Mouse (Mus musculus) cerebellum, adult 2 months (tissue): ENCODE measurements around the gene Tmem132b.

Source experiments
- CTCF ChIP-seq: fragments of 200-500 bp; IDR thresholded peaks from 2 replicates; pipeline ENCODE4 v1.5.1; 2011; ENCODE audit warnings: low read depth, mild to moderate bottlenecking, control low read depth, low read length, moderate library complexity, borderline replicate concordance; ENCODE audit not compliant: insufficient read depth
- POLR2A ChIP-seq: fragments of 200-500 bp; IDR thresholded peaks from 2 replicates; pipeline ENCODE4 v1.6.1; 2011; ENCODE audit warnings: low read length, control low read depth, borderline replicate concordance; ENCODE audit not compliant: insufficient read depth

- no peak for TF ChIP-seq CTCF
- no peak for TF ChIP-seq POLR2A
Observed at GRCm38 (mm10) chr5:125648236-125648635, 116.7 kb downstream of the Tmem132b start.
